In genomic region chr12:34826931-34827330, GRCm38 (mm10) we compare ENCODE assay signal across 12 mouse cellular contexts.
"Had no signal": no experiment of that assay in that cellular context is flagged by ENCODE, and none has a peak within 500 bp of the region (broad histone marks: within the 10 kb centered on the region; RNA-seq: fewer than 3 reads in every experiment).

No protein-coding gene starts in this region.

- H3K9me3 ChIP-seq: limb, embryonic 13.5 days; midbrain, embryonic 13.5 days; stomach, embryonic 15.5 days had no signal

- H3K27ac ChIP-seq: kidney, postnatal 0 days; limb, embryonic 13.5 days; liver, embryonic 14.5 days; midbrain, embryonic 13.5 days; stomach, embryonic 15.5 days had no signal

- H3K4me1 ChIP-seq: limb, embryonic 13.5 days; midbrain, embryonic 13.5 days; stomach, embryonic 15.5 days had no signal

- H3K9ac ChIP-seq: limb, embryonic 13.5 days; liver, embryonic 14.5 days; lung, embryonic 14.5 days; midbrain, embryonic 13.5 days; stomach, embryonic 15.5 days had no signal

- H3K36me3 ChIP-seq: limb, embryonic 13.5 days; midbrain, embryonic 13.5 days; stomach, embryonic 15.5 days had no signal

- DNase-seq: kidney, adult 8-10 months; kidney, postnatal 4 days; left cerebral cortex, postnatal 4 days; lung, embryonic 14.5 days; right cerebral cortex, postnatal 14 days; thymus, adult 2 months; thymus, postnatal 25 days had no signal

- ATAC-seq: midbrain, embryonic 13.5 days had no signal

- H3K4me2 ChIP-seq: limb, embryonic 13.5 days; lung, embryonic 14.5 days; midbrain, embryonic 13.5 days; stomach, embryonic 15.5 days had no signal

- H3K27me3 ChIP-seq: limb, embryonic 13.5 days; midbrain, embryonic 13.5 days; stomach, embryonic 15.5 days had no signal

- H3K4me3 ChIP-seq: limb, embryonic 13.5 days; midbrain, embryonic 13.5 days; stomach, embryonic 15.5 days had no signal
